Mouse (Mus musculus) embryonic facial prominence, embryonic 14.5 days (tissue): ENCODE data around the gene Iqcf1. TPM values are rescaled to one million over a fixed set of nuclear protein-coding genes. Genes with fewer than 3 reads are reported as not detected.
"Not testable (repeated sequence)": the region's sequence is repeated elsewhere in the genome, so short reads cannot be mapped to it uniquely, and the experiment has no call there.

Source experiments
- ATAC-seq: fragments of 200-750 bp; cut with Nextera tagmentation; 2 replicates; pipeline ENCODE4 v1.8.0; 2017; ENCODE audit warnings: low read depth, moderate number of reproducible peaks, moderate TSS enrichment
- DNase-seq: peaks from one replicate; pipeline ENCODE4 v3.0.0-alpha.2; 2015; ENCODE audit warnings: low spot score
- H3K27ac ChIP-seq: fragments of 300-500 bp; sonication (generic); replicated peaks from 2 replicates; pipeline ENCODE4 v1.5.1; 2014; ENCODE audit warnings: low read depth, mild to moderate bottlenecking, low read length, moderate library complexity
- H3K27me3 ChIP-seq: fragments of 300-500 bp; sonication (generic); replicated peaks from 2 replicates; pipeline ENCODE4 v1.6.1; 2014; ENCODE audit warnings: low read length; ENCODE audit not compliant: control insufficient read depth, insufficient read depth
- H3K36me3 ChIP-seq: fragments of 300-500 bp; sonication (generic); 2 replicates; pipeline ENCODE4 v1.6.1; 2014; ENCODE audit warnings: low read length, mixed read lengths; ENCODE audit not compliant: control insufficient read depth, insufficient read depth
- H3K4me1 ChIP-seq: fragments of 300-500 bp; sonication (generic); 2 replicates; pipeline ENCODE4 v1.6.1; 2014; ENCODE audit warnings: antibody characterized with exemption, low read length; ENCODE audit not compliant: control insufficient read depth, insufficient read depth
- H3K4me2 ChIP-seq: fragments of 300-500 bp; sonication (generic); 2 replicates; pipeline ENCODE4 v1.6.1; 2014; ENCODE audit warnings: low read depth, mild to moderate bottlenecking, low read length, moderate library complexity, mixed read lengths
- H3K4me3 ChIP-seq: fragments of 300-500 bp; sonication (generic); 2 replicates; pipeline ENCODE4 v1.5.1; 2014; ENCODE audit warnings: low read depth, mild to moderate bottlenecking, low read length
- H3K9ac ChIP-seq: fragments of 300-500 bp; sonication (generic); 2 replicates; pipeline ENCODE4 v1.6.1; 2014; ENCODE audit warnings: low read depth, mild to moderate bottlenecking, low read length, moderate library complexity, mixed read lengths
- H3K9me3 ChIP-seq: fragments of 300-500 bp; sonication (generic); 2 replicates; pipeline ENCODE4 v1.6.1; 2016; ENCODE audit warnings: low read length; ENCODE audit not compliant: control insufficient read depth
- WGBS: fragments of 180-500 bp; shearing (Covaris S2); extraction: QIAGEN DNeasy Blood & Tissue Kit; methylation state at CpG from one replicate; pipeline ENCODE4 v1.1.7; 2014; 5-methylcytosine and 5-hydroxymethylcytosine counted together
- polyA plus RNA-seq: library from polyadenylated mRNA; unstranded; fragments of >200 nt; fragmentation: Nextera tagmentation; extraction: Ambion mirVana; gene quantifications from 2 replicates; pipeline ENCODE4 v1.2.1, GENCODE M21; 2014

The Iqcf1 gene
- polyA plus RNA-seq, 1 experiment from 2014 or later: not detected

DNA sequence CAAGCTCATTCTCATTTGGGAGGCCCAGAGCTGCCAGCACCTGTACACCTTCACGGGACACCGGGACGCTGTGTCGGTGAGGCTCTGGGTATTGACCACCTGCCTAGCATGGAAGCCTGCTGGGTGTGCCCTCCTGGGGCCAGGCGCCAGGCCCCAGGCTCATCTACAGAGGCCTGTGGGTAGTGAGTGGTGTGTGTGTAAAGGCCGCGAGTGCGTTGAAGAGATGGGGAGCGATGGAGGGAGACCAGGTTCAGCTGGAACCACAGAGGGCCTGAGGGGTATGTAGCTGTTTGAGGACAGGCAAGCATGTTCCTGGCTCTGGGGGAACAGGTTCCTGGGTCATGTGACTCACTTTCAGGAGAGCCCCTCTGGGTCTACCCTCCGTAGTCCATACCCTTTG lies 16.6 kb upstream of the Iqcf1 start:
- no peak overlapping the region for H3K4me2 ChIP-seq
- ATAC-seq (no peak), DNase-seq (no peak)
- no peak overlapping the region for H3K27ac ChIP-seq
- no peaks in the 10 kb centered on the region for H3K9me3 ChIP-seq
- no peak overlapping the region for H3K4me3 ChIP-seq
- H3K36me3 ChIP-seq: peaks cover 64% of the 10 kb centered on the region
- H3K9ac ChIP-seq: no peak overlapping the region
- no peaks in the 10 kb centered on the region for H3K27me3 ChIP-seq
- H3K4me1 ChIP-seq: peaks cover 2% of the 10 kb centered on the region
- WGBS: 94% methylated on average over 10 of the region's 10 CpGs

DNA sequence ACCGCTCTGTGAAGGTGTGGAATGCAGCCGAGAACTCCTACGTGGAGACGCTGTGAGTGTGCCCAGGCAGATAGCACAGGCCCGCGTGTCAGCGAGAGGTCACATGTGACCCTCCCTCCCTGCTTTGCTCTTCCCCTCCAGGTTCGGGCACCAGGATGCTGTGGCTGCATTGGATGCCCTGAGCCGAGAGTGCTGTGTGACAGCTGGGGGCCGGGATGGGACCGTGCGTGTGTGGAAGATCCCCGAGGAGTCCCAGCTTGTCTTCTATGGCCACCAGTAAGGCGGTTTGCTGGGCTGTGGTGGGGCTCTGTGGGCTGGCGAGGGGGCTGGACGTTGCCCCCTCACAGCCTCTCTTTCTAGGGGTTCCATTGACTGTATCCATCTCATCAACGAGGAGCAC lies 16.2 kb upstream of the Iqcf1 start:
- H3K27ac ChIP-seq: no peak overlapping the region
- H3K4me2 ChIP-seq: no peak overlapping the region
- no peak for DNase-seq
- WGBS: 89% methylated on average over 17 of the region's 17 CpGs
- H3K27me3 ChIP-seq: no peaks in the 10 kb centered on the region
- no peaks in the 10 kb centered on the region for H3K4me1 ChIP-seq
- no peak overlapping the region for H3K4me3 ChIP-seq
- no peaks in the 10 kb centered on the region for H3K9me3 ChIP-seq
- ATAC-seq: no peak
- no peak overlapping the region for H3K9ac ChIP-seq
- H3K36me3 ChIP-seq: peaks cover 64% of the 10 kb centered on the region

DNA sequence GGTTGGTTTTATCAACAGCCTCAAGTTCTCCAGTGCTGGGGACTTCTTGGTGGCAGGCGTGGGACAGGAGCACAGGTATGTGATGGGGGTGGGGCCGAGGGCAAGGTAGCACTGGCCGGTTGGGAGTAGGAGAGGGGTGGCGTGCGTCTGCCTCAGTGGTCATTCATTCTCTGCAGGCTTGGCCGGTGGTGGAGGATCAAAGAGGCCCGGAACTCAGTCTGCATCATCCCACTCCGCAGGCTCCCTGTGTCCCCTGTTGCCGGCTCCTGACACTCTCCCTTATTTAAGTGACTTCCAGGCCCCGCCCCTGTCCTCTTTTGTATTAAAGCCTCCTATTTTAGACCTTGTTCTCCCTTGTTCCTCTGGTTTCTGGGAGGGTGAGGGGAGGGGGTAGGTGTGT lies 14.7 kb upstream of the Iqcf1 start:
- 89% methylated on average over 9 of the region's 10 CpGs for WGBS
- H3K4me3 ChIP-seq: no peak overlapping the region
- ATAC-seq (no peak), DNase-seq (no peak)
- H3K36me3 ChIP-seq: peaks cover 57% of the 10 kb centered on the region
- H3K9ac ChIP-seq: no peak overlapping the region
- H3K9me3 ChIP-seq: no peaks in the 10 kb centered on the region
- H3K4me1 ChIP-seq: no peaks in the 10 kb centered on the region
- H3K4me2 ChIP-seq: no peak overlapping the region
- no peaks in the 10 kb centered on the region for H3K27me3 ChIP-seq
- no peak overlapping the region for H3K27ac ChIP-seq

DNA sequence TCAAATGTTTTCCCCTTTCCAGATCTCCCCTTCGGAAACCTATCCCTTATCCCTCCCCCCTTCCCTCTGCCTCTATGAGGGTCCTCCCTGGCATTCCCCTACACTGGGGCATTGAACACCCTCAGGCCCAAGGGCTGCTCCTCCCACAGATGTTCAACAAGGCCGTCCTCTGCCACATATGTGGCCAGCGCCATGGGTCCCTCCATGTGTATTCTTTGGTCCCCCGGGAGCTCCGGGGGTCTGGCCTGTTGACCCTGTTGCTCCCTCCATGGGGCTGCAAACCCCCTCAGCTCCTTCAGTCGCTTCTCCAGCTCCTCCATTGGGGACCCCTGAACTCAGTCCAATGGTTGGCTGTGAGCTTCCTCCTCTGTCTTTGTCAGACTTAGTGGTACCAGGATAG lies 12.2 kb upstream of the Iqcf1 start:
- not testable (repeated sequence) for H3K9me3 ChIP-seq, H3K4me2 ChIP-seq, H3K4me1 ChIP-seq, H3K27me3 ChIP-seq, H3K9ac ChIP-seq, H3K27ac ChIP-seq, DNase-seq, ATAC-seq, H3K4me3 ChIP-seq
- peaks cover 39% of the 10 kb centered on the region for H3K36me3 ChIP-seq
- 84% methylated on average over 6 of the region's 6 CpGs for WGBS

DNA sequence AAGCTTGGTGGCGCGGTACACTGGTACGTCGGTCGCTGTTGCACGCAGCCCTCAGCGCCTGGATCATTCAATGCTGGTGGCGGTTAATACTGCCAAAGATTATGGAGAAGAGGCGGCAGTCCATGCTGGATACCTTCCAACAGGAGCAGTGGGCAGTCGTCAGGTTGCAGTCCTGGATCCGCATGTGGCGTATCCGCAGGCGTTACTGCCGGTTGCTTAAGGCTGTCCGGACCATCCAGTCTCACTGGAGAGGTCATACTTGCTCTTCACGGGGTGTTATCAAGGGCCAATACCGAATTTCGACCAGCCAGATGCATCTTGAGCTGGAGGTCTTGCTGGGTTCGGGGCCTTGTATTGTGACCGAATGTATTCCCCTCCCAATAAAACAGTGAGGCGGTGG lies 2.1 kb downstream of the Iqcf1 start:
- no peaks in the 10 kb centered on the region for H3K4me1 ChIP-seq
- no peak for DNase-seq
- no peaks in the 10 kb centered on the region for H3K9me3 ChIP-seq
- ATAC-seq: no peak
- no peaks in the 10 kb centered on the region for H3K27me3 ChIP-seq
- H3K27ac ChIP-seq: no peak overlapping the region
- no peak overlapping the region for H3K9ac ChIP-seq
- H3K4me2 ChIP-seq: no peak overlapping the region
- no peak overlapping the region for H3K4me3 ChIP-seq
- no peaks in the 10 kb centered on the region for H3K36me3 ChIP-seq
- WGBS: 87% methylated on average over 22 of the region's 22 CpGs

DNA sequence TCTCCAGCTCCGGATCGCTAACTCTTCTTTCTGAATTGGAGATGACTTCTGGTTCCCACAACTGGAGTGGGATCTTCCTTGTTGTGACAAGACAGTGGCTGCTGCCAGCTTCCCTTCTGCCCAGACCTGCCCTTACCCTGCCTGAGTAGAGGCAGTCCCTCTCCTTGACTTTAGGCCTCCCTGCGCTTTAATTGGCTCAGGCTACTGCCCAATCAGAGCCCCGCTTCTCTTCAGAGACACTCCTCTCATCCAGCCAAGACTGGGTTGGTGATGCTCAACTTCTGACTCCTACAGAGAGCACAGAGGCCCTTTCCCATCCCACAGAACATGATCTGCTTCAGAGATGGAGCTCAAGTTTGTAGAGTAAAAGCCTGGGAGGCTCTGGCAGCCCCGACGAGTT lies 4.5 kb downstream of the Iqcf1 start:
- DNase-seq: no peak
- ATAC-seq: no peak
- WGBS: 76% methylated on average over 6 of the region's 6 CpGs
- no peaks in the 10 kb centered on the region for H3K4me1 ChIP-seq
- H3K4me3 ChIP-seq: no peak overlapping the region
- no peak overlapping the region for H3K9ac ChIP-seq
- H3K36me3 ChIP-seq: no peaks in the 10 kb centered on the region
- no peak overlapping the region for H3K27ac ChIP-seq
- H3K4me2 ChIP-seq: no peak overlapping the region
- H3K27me3 ChIP-seq: no peaks in the 10 kb centered on the region
- no peaks in the 10 kb centered on the region for H3K9me3 ChIP-seq

DNA sequence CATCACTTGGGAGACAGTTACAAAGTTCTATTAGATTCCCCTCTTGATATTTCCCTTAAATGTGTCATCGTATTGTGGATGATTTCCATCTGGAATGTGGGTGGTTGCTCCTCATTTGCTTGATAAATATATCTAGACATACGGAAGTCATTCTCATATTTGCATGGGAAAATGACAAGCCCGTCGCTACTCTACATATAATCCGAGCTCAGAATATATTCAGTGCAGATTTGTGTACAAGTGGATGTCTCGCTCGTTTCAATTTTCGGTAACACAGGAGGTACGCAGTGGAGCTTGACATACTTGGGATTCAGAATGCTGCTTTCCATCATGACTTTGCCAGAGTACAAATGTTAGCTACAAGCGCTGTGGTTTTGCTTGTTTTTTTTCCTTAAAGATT lies 9.6 kb downstream of the Iqcf1 start:
- Histone ChIP-seq H3K4me1 (no peaks in the 10 kb centered on the region), H3K9ac (no peak overlapping the region), H3K4me3 (no peak overlapping the region), H3K9me3 (no peaks in the 10 kb centered on the region), H3K4me2 (no peak overlapping the region), H3K36me3 (no peaks in the 10 kb centered on the region), H3K27ac (no peak overlapping the region), H3K27me3 (no peaks in the 10 kb centered on the region)
- 87% methylated on average over 10 of the region's 10 CpGs for WGBS
- DNase-seq (no peak), ATAC-seq (no peak)

DNA sequence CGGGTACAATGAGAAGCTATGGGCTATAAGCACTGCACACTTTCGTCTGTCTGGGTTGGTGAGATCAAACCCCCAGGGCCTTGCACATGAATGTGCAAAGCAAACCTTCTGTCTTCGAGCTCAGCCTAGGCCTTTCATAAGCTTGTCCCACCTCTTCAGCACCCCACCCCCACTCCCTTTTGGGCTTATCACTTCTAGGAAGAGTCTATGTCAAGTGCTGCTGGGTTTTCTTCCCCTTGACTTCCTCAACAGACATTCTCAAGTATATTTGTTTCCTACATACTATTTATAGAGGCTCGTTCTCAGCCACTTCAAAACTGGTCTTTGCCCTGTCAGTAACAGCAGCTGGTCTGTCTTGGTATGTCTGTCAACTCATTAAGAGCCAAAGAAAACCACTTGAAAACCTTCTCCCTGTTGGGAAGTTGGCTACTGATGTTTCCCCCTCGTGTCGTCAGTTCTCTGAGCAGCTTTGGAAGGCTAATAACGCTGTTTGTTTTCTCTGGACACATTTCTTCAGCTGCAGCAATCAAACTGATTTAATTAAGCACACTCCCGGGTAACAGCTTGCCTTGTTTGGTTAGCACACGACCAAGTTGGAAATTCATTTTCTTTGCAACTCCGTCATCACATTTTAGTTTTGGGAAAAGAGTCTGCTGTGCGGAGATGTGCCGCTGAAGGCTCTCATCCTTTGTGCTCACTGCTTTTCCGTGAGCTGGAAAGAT lies 13.1 kb downstream of the Iqcf1 start:
- no peak overlapping the region for H3K4me2 ChIP-seq
- H3K9ac ChIP-seq: no peak overlapping the region
- H3K27me3 ChIP-seq: no peaks in the 10 kb centered on the region
- H3K4me3 ChIP-seq: no peak overlapping the region
- DNase-seq (peak; percentile 13), ATAC-seq (no peak)
- no peak overlapping the region for H3K27ac ChIP-seq
- no peaks in the 10 kb centered on the region for H3K9me3 ChIP-seq
- H3K4me1 ChIP-seq: no peaks in the 10 kb centered on the region
- H3K36me3 ChIP-seq: no peaks in the 10 kb centered on the region
- WGBS: 58% methylated on average over 13 of the region's 13 CpGs

DNA sequence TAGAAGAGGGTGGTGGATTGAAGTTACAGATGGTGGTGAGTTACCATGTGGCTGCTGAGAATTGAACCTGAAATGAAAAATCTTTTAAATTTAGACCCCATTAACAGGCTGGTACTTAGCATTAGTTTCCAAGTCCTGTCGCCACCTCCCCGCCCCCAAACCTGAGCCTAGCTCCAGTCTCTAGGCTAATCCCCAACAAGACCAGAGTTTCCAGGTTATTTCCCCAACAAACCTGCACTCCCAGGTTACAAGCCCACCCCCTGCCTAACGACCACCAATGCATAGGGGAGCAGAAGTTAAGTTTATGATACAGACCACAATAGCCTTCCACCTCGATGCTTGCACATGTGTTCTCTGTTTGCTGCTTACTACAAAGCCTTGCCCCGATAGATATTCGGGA lies 13.8 kb downstream of the Iqcf1 start:
- Histone ChIP-seq H3K9me3 (no peaks in the 10 kb centered on the region), H3K27me3 (no peaks in the 10 kb centered on the region), H3K27ac (no peak overlapping the region), H3K4me1 (no peaks in the 10 kb centered on the region), H3K9ac (no peak overlapping the region), H3K36me3 (no peaks in the 10 kb centered on the region), H3K4me3 (no peak overlapping the region), H3K4me2 (no peak overlapping the region)
- WGBS: 71% methylated on average over 6 of the region's 6 CpGs
- ATAC-seq (no peak), DNase-seq (no peak)
